Mouse (Mus musculus): ENCODE measurements around the gene Cobll1.

DNA sequence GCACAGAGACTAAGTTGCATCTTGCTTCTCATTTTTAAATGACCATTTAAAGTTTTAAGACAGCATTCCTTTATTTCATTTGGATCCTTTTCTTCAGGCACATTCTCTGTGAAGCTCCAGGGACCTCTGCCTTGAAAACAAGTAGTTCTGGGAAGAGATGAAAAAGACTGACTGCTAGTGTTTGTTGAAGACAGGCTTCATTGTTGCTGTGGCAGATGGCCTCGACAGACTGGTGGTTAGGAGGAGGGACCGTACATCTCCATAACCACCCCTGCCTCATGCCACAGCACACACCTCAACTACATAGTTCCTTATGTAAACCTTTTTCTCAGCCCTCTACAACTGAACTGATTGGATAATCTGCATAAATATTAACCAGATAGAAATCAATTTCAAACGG lies 161.7 kb downstream of the Cobll1 start:
- TF ChIP-seq CTCF (IDR thresholded peaks at IDR 0.05; ENCODE audit: borderline replicate concordance, insufficient read depth, low read depth, low read length): no peak
- TF ChIP-seq POLR2A (IDR thresholded peaks at IDR 0.05; ENCODE audit: borderline replicate concordance, insufficient read depth, low read length): no peak
